Mouse (Mus musculus): Measurements from ENCODE around the gene Dxo. TPM values are rescaled to one million over a fixed set of nuclear protein-coding genes. Genes with fewer than 3 reads are reported as not detected.
"Not testable (repeated sequence)": the region's sequence is repeated elsewhere in the genome, so short reads cannot be mapped to it uniquely, and the experiment has no call there.

Gene Dxo
- total and polyA plus RNA-seq, 2 experiments from 2014 or later, result 48.9 to 53.8 TPM

GRCm38 (mm10) chr17:34807176-34807575 lies 29.6 kb upstream of the Dxo start:
- Histone ChIP-seq H3K27ac (no peak overlapping the region), H3K4me3 (ENCODE audit: low read length) (no peak overlapping the region), H3K9ac (replicated peaks; ENCODE audit: low read length) (no peak overlapping the region), H3K36me3 (ENCODE audit: insufficient read depth, low read length) (no peaks in the 10 kb centered on the region), H3K4me1 (ENCODE audit: insufficient read depth, low read length) (no peaks in the 10 kb centered on the region), H3K9me3 (ENCODE audit: low read length) (no peaks in the 10 kb centered on the region), H3K4me2 (ENCODE audit: low read depth, low read length) (no peak overlapping the region), H3K27me3 (ENCODE audit: insufficient read depth, low read length) (no peaks in the 10 kb centered on the region)
- WGBS, result 64% methylated on average over 3 of the region's 3 CpGs
- DNase-seq (ENCODE audit: low spot score) (no peak), ATAC-seq (no peak)
- no peak for TF ChIP-seq CTCF (IDR thresholded peaks at IDR 0.05; ENCODE audit: low read depth)

GRCm38 (mm10) chr17:34808599-34809205 lies 28.1 kb upstream of the Dxo start:
- Histone ChIP-seq H3K4me3 (ENCODE audit: low read length) (no peak overlapping the region), H3K27ac (no peak overlapping the region), H3K27me3 (ENCODE audit: insufficient read depth, low read length) (no peaks in the 10 kb centered on the region), H3K9me3 (ENCODE audit: low read length) (no peaks in the 10 kb centered on the region), H3K9ac (replicated peaks; ENCODE audit: low read length) (no peak overlapping the region), H3K4me1 (ENCODE audit: insufficient read depth, low read length) (no peaks in the 10 kb centered on the region), H3K36me3 (ENCODE audit: insufficient read depth, low read length) (no peaks in the 10 kb centered on the region), H3K4me2 (ENCODE audit: low read depth, low read length) (no peak overlapping the region)
- ATAC-seq, result no peak
- 78% methylated on average over 6 of the region's 6 CpGs for WGBS
- DNase-seq (ENCODE audit: low spot score), result no peak
- TF ChIP-seq CTCF (IDR thresholded peaks at IDR 0.05; ENCODE audit: low read depth), result no peak

GRCm38 (mm10) chr17:34810411-34810810 lies 26.4 kb upstream of the Dxo start:
- H3K4me1 ChIP-seq (ENCODE audit: insufficient read depth, low read length); H3K9me3 ChIP-seq (ENCODE audit: low read length); DNase-seq (ENCODE audit: low spot score); H3K4me3 ChIP-seq (ENCODE audit: low read length); H3K9ac ChIP-seq (replicated peaks; ENCODE audit: low read length); H3K36me3 ChIP-seq (ENCODE audit: insufficient read depth, low read length); H3K27ac ChIP-seq; H3K4me2 ChIP-seq (ENCODE audit: low read depth, low read length); H3K27me3 ChIP-seq (ENCODE audit: insufficient read depth, low read length); ATAC-seq: not testable (repeated sequence)
- WGBS, result 88% methylated on average over 5 of the region's 5 CpGs

GRCm38 (mm10) chr17:34810811-34811210 lies 26.0 kb upstream of the Dxo start:
- H3K4me2 ChIP-seq (ENCODE audit: low read depth, low read length); DNase-seq (ENCODE audit: low spot score); H3K9me3 ChIP-seq (ENCODE audit: low read length); H3K4me3 ChIP-seq (ENCODE audit: low read length); H3K27ac ChIP-seq; H3K9ac ChIP-seq (replicated peaks; ENCODE audit: low read length); H3K36me3 ChIP-seq (ENCODE audit: insufficient read depth, low read length); H3K27me3 ChIP-seq (ENCODE audit: insufficient read depth, low read length); H3K4me1 ChIP-seq (ENCODE audit: insufficient read depth, low read length); ATAC-seq: not testable (repeated sequence)
- WGBS, result 87% methylated on average over 7 of the region's 8 CpGs

- no peak for TF ChIP-seq CTCF (IDR thresholded peaks at IDR 0.05; ENCODE audit: low read depth)
- no peak for DNase-seq (ENCODE audit: low spot score)
- ATAC-seq, result no peak
- Histone ChIP-seq H3K9ac (replicated peaks; ENCODE audit: low read length) (no peak overlapping the region), H3K4me3 (ENCODE audit: low read length) (no peak overlapping the region), H3K4me1 (ENCODE audit: insufficient read depth, low read length) (no peaks in the 10 kb centered on the region), H3K4me2 (ENCODE audit: low read depth, low read length) (no peak overlapping the region), H3K9me3 (ENCODE audit: low read length) (no peaks in the 10 kb centered on the region), H3K27ac (no peak overlapping the region), H3K27me3 (ENCODE audit: insufficient read depth, low read length) (no peaks in the 10 kb centered on the region), H3K36me3 (ENCODE audit: insufficient read depth, low read length) (no peaks in the 10 kb centered on the region)
- WGBS, result 74% methylated on average over 15 of the region's 15 CpGs
Measured at GRCm38 (mm10) chr17:34811275-34811674, 25.5 kb upstream of the Dxo start.

- not testable (repeated sequence) for H3K4me3 ChIP-seq (ENCODE audit: low read length); ATAC-seq; H3K4me1 ChIP-seq (ENCODE audit: insufficient read depth, low read length); H3K27me3 ChIP-seq (ENCODE audit: insufficient read depth, low read length); H3K27ac ChIP-seq; H3K4me2 ChIP-seq (ENCODE audit: low read depth, low read length); H3K9ac ChIP-seq (replicated peaks; ENCODE audit: low read length); H3K36me3 ChIP-seq (ENCODE audit: insufficient read depth, low read length); H3K9me3 ChIP-seq (ENCODE audit: low read length); DNase-seq (ENCODE audit: low spot score)
- 64% methylated on average over 12 of the region's 12 CpGs for WGBS
- peak; percentile 65 for TF ChIP-seq CTCF (IDR thresholded peaks at IDR 0.05; ENCODE audit: low read depth)
Measured at GRCm38 (mm10) chr17:34813747-34814146, 23.1 kb upstream of the Dxo start.

GRCm38 (mm10) chr17:34814818-34815370 lies 21.9 kb upstream of the Dxo start:
- TF ChIP-seq CTCF (IDR thresholded peaks at IDR 0.05; ENCODE audit: low read depth), result no peak
- Histone ChIP-seq H3K4me3 (ENCODE audit: low read length) (no peak overlapping the region), H3K4me2 (ENCODE audit: low read depth, low read length) (no peak overlapping the region), H3K36me3 (ENCODE audit: insufficient read depth, low read length) (no peaks in the 10 kb centered on the region), H3K27ac (no peak overlapping the region), H3K9ac (replicated peaks; ENCODE audit: low read length) (no peak overlapping the region), H3K4me1 (ENCODE audit: insufficient read depth, low read length) (no peaks in the 10 kb centered on the region), H3K27me3 (ENCODE audit: insufficient read depth, low read length) (no peaks in the 10 kb centered on the region), H3K9me3 (ENCODE audit: low read length) (no peaks in the 10 kb centered on the region)
- DNase-seq (ENCODE audit: low spot score), result no peak
- 78% methylated on average over 7 of the region's 7 CpGs for WGBS
- no peak for ATAC-seq

- ATAC-seq; H3K9ac ChIP-seq (replicated peaks; ENCODE audit: low read length); H3K9me3 ChIP-seq (ENCODE audit: low read length); H3K4me2 ChIP-seq (ENCODE audit: low read depth, low read length); H3K4me1 ChIP-seq (ENCODE audit: insufficient read depth, low read length); H3K27me3 ChIP-seq (ENCODE audit: insufficient read depth, low read length); H3K4me3 ChIP-seq (ENCODE audit: low read length); DNase-seq (ENCODE audit: low spot score); H3K27ac ChIP-seq: not testable (repeated sequence)
- H3K36me3 ChIP-seq (ENCODE audit: insufficient read depth, low read length), result peaks cover 27% of the 10 kb centered on the region; the same call in 1 of the 2 replicates
- WGBS, result 97% methylated on average over 1 of the region's 1 CpGs
Measured at GRCm38 (mm10) chr17:34830776-34831175, 6.0 kb upstream of the Dxo start.
